Mouse (Mus musculus): ENCODE data around the gene Gm49776. TPM values are rescaled to one million over a fixed set of nuclear protein-coding genes. Genes with fewer than 3 reads are reported as not detected.
A peak's percentile ranks its signal among the peaks of the same experiment; 100 is the strongest.

Gm49776 gene
- polyA plus RNA-seq, 1 experiment: not detected

GRCm38 (mm10) chr16:18265024-18265423, 6.9 kb upstream of the Gm49776 start:
- WGBS: 87% methylated on average over 2 of the region's 2 CpGs
- H3K4me1 ChIP-seq (ENCODE audit: control insufficient read depth, insufficient read depth, insufficient read length, low read length): no peaks in the 10 kb centered on the region
- no peaks in the 10 kb centered on the region for H3K27me3 ChIP-seq (ENCODE audit: control insufficient read depth, insufficient read depth, low read length)
- no peak overlapping the region for H3K4me3 ChIP-seq (ENCODE audit: low read depth, low read length)
- H3K36me3 ChIP-seq (ENCODE audit: control insufficient read depth, insufficient read depth, low read length): peaks cover 45% of the 10 kb centered on the region
- TF ChIP-seq POLR2A (IDR thresholded peaks at IDR 0.05; ENCODE audit: low read depth, low read length): no peak
- no peak for TF ChIP-seq CTCF (IDR thresholded peaks at IDR 0.05; ENCODE audit: extremely low read depth, insufficient read length, insufficient replicate concordance, low read depth, low read length)
- H3K27ac ChIP-seq (ENCODE audit: insufficient read depth, low read depth, low read length): no peak overlapping the region

- Histone ChIP-seq H3K4me1 (ENCODE audit: control insufficient read depth, insufficient read depth, insufficient read length, low read length) (peaks cover 5% of the 10 kb centered on the region), H3K36me3 (ENCODE audit: control insufficient read depth, insufficient read depth, low read length) (peaks cover 62% of the 10 kb centered on the region), H3K27me3 (ENCODE audit: control insufficient read depth, insufficient read depth, low read length) (no peaks in the 10 kb centered on the region), H3K27ac (ENCODE audit: insufficient read depth, low read depth, low read length) (no peak overlapping the region), H3K4me3 (ENCODE audit: low read depth, low read length) (no peak overlapping the region)
- WGBS: 54% methylated on average over 1 of the region's 1 CpGs
- no peak for TF ChIP-seq CTCF (IDR thresholded peaks at IDR 0.05; ENCODE audit: extremely low read depth, insufficient read length, insufficient replicate concordance, low read depth, low read length)
- no peak for TF ChIP-seq POLR2A (IDR thresholded peaks at IDR 0.05; ENCODE audit: low read depth, low read length)
These were observed 4.3 kb downstream of the Gm49776 start for GRCm38 (mm10) chr16:18253866-18254265.

- no peak overlapping the region for H3K4me3 ChIP-seq (ENCODE audit: low read depth, low read length)
- peaks cover 54% of the 10 kb centered on the region for H3K36me3 ChIP-seq (ENCODE audit: control insufficient read depth, insufficient read depth, low read length)
- peaks cover 5% of the 10 kb centered on the region for H3K4me1 ChIP-seq (ENCODE audit: control insufficient read depth, insufficient read depth, insufficient read length, low read length)
- 80% methylated on average over 6 of the region's 6 CpGs for WGBS
- no peaks in the 10 kb centered on the region for H3K27me3 ChIP-seq (ENCODE audit: control insufficient read depth, insufficient read depth, low read length)
- TF ChIP-seq POLR2A (IDR thresholded peaks at IDR 0.05; ENCODE audit: low read depth, low read length) (no peak), CTCF (IDR thresholded peaks at IDR 0.05; ENCODE audit: extremely low read depth, insufficient read length, insufficient replicate concordance, low read depth, low read length) (no peak)
- H3K27ac ChIP-seq (ENCODE audit: insufficient read depth, low read depth, low read length): no peak overlapping the region
These were observed 5.4 kb downstream of the Gm49776 start for GRCm38 (mm10) chr16:18252736-18253135.

- TF ChIP-seq POLR2A (IDR thresholded peaks at IDR 0.05; ENCODE audit: low read depth, low read length): no peak
- TF ChIP-seq CTCF (IDR thresholded peaks at IDR 0.05; ENCODE audit: extremely low read depth, insufficient read length, insufficient replicate concordance, low read depth, low read length): no peak
- Histone ChIP-seq H3K27ac (ENCODE audit: insufficient read depth, low read depth, low read length) (no peak overlapping the region), H3K36me3 (ENCODE audit: control insufficient read depth, insufficient read depth, low read length) (peaks cover 44% of the 10 kb centered on the region), H3K4me3 (ENCODE audit: low read depth, low read length) (no peak overlapping the region), H3K27me3 (ENCODE audit: control insufficient read depth, insufficient read depth, low read length) (no peaks in the 10 kb centered on the region), H3K4me1 (ENCODE audit: control insufficient read depth, insufficient read depth, insufficient read length, low read length) (peaks cover 5% of the 10 kb centered on the region)
- WGBS: 48% methylated on average over 10 of the region's 10 CpGs
These were observed 7.0 kb downstream of the Gm49776 start for GRCm38 (mm10) chr16:18250828-18251790.

- H3K4me3 ChIP-seq (ENCODE audit: low read depth, low read length): no peak overlapping the region
- TF ChIP-seq CTCF (IDR thresholded peaks at IDR 0.05; ENCODE audit: extremely low read depth, insufficient read length, insufficient replicate concordance, low read depth, low read length): no peak
- no peak for TF ChIP-seq POLR2A (IDR thresholded peaks at IDR 0.05; ENCODE audit: low read depth, low read length)
- peaks cover 46% of the 10 kb centered on the region for H3K36me3 ChIP-seq (ENCODE audit: control insufficient read depth, insufficient read depth, low read length)
- 42% methylated on average over 4 of the region's 4 CpGs for WGBS
- H3K27me3 ChIP-seq (ENCODE audit: control insufficient read depth, insufficient read depth, low read length): no peaks in the 10 kb centered on the region
- no peak overlapping the region for H3K27ac ChIP-seq (ENCODE audit: insufficient read depth, low read depth, low read length)
- H3K4me1 ChIP-seq (ENCODE audit: control insufficient read depth, insufficient read depth, insufficient read length, low read length): peaks cover 5% of the 10 kb centered on the region
These were observed 7.9 kb downstream of the Gm49776 start for GRCm38 (mm10) chr16:18250231-18250630.

GRCm38 (mm10) chr16:18249364-18249967, 8.7 kb downstream of the Gm49776 start:
- Histone ChIP-seq H3K4me3 (ENCODE audit: low read depth, low read length) (peak overlapping the region; percentile 78), H3K36me3 (ENCODE audit: control insufficient read depth, insufficient read depth, low read length) (peaks cover 50% of the 10 kb centered on the region), H3K4me1 (ENCODE audit: control insufficient read depth, insufficient read depth, insufficient read length, low read length) (peaks cover 5% of the 10 kb centered on the region), H3K27me3 (ENCODE audit: control insufficient read depth, insufficient read depth, low read length) (no peaks in the 10 kb centered on the region), H3K27ac (ENCODE audit: insufficient read depth, low read depth, low read length) (no peak overlapping the region)
- no peak for TF ChIP-seq POLR2A (IDR thresholded peaks at IDR 0.05; ENCODE audit: low read depth, low read length)
- 2% methylated on average over 27 of the region's 27 CpGs for WGBS
